ENCODE assay signal across 8 mouse cellular contexts in genomic region chr10:115250235-115251087, GRCm38 (mm10). TPM values are rescaled to one million over a fixed set of nuclear protein-coding genes. Genes with fewer than 3 reads are reported as not detected.
A peak's percentile ranks its signal among the peaks of the same experiment; 100 is the strongest.
DNase-seq lines count a peak whose midpoint lies in the region; ATAC-seq lines count a peak whose summit lies in the region.

No protein-coding gene starts in this region.

- no peaks in the 10 kb centered on the region for H3K9me3 ChIP-seq in embryonic facial prominence, embryonic 10.5 days
- H3K9me3 ChIP-seq in hindbrain, embryonic 13.5 days, result no peaks in the 10 kb centered on the region
- no peaks in the 10 kb centered on the region for H3K9me3 ChIP-seq in liver, embryonic 15.5 days (replicated peaks)
- H3K9me3 ChIP-seq in neural tube, embryonic 12.5 days, result no peaks in the 10 kb centered on the region

- peak overlapping the region; percentile 92 for H3K9ac ChIP-seq in hindbrain, embryonic 13.5 days
- peak overlapping the region; percentile 85 for H3K9ac ChIP-seq in liver, embryonic 15.5 days
- H3K9ac ChIP-seq in neural tube, embryonic 12.5 days, result peak overlapping the region; percentile 81

- WGBS in embryonic facial prominence, embryonic 10.5 days, result 29% methylated on average over 38 of the region's 38 CpGs
- WGBS in hindbrain, embryonic 13.5 days, result 31% methylated on average over 38 of the region's 38 CpGs
- WGBS in liver, embryonic 15.5 days (ENCODE audit: insufficient replicate concordance), result 10% methylated on average over 38 of the region's 38 CpGs
- WGBS in neural tube, embryonic 12.5 days, result 32% methylated on average over 38 of the region's 38 CpGs

- H3K4me2 ChIP-seq in hindbrain, embryonic 13.5 days, result peak overlapping the region; percentile 75
- H3K4me2 ChIP-seq in liver, embryonic 15.5 days, result peak overlapping the region; percentile 89
- H3K4me2 ChIP-seq in neural tube, embryonic 12.5 days (replicated peaks), result peak overlapping the region; percentile 80

- H3K4me1 ChIP-seq in embryonic facial prominence, embryonic 10.5 days, result peaks cover 33% of the 10 kb centered on the region
- H3K4me1 ChIP-seq in hindbrain, embryonic 13.5 days (replicated peaks), result peaks cover 36% of the 10 kb centered on the region
- H3K4me1 ChIP-seq in liver, embryonic 15.5 days (replicated peaks), result peaks cover 57% of the 10 kb centered on the region
- H3K4me1 ChIP-seq in neural tube, embryonic 12.5 days, result peaks cover 11% of the 10 kb centered on the region

- ATAC-seq in hindbrain, embryonic 13.5 days (ENCODE audit: low FRiP score), result peak; percentile 34
- ATAC-seq in liver, embryonic 15.5 days (ENCODE audit: insufficient read depth), result peak; percentile 6; the same call in 1 of the 2 replicates
- ATAC-seq in neural tube, embryonic 12.5 days (ENCODE audit: low FRiP score, low read depth), result no peak; the same call in 1 of the 2 replicates

- no peaks in the 10 kb centered on the region for H3K27me3 ChIP-seq in embryonic facial prominence, embryonic 10.5 days (replicated peaks; ENCODE audit: low read depth, poor library complexity, severe bottlenecking)
- no peaks in the 10 kb centered on the region for H3K27me3 ChIP-seq in hindbrain, embryonic 13.5 days
- no peaks in the 10 kb centered on the region for H3K27me3 ChIP-seq in liver, embryonic 15.5 days
- H3K27me3 ChIP-seq in neural tube, embryonic 12.5 days (replicated peaks), result no peaks in the 10 kb centered on the region

- peak; percentile 60 for DNase-seq in 3T3-L1 (ENCODE audit: low read depth, low spot score)
- DNase-seq in CD4-positive helper T cell, adult 2 months (ENCODE audit: low read depth, low spot score), result peak; percentile 72
- DNase-seq in embryonic facial prominence, embryonic 10.5 days (ENCODE audit: low spot score), result no peak
- DNase-seq in thymus, adult 18-20 months, result no peak
- no peak for DNase-seq in left cerebral cortex, adult 8-10 months (ENCODE audit: low spot score in 2 of 2)

- H3K4me3 ChIP-seq in embryonic facial prominence, embryonic 10.5 days, result peak overlapping the region; percentile 98
- peak overlapping the region; percentile 93 for H3K4me3 ChIP-seq in hindbrain, embryonic 13.5 days
- peak overlapping the region; percentile 87 for H3K4me3 ChIP-seq in liver, embryonic 15.5 days (replicated peaks)
- peak overlapping the region; percentile 92 for H3K4me3 ChIP-seq in neural tube, embryonic 12.5 days

- H3K36me3 ChIP-seq in embryonic facial prominence, embryonic 10.5 days (replicated peaks), result no peaks in the 10 kb centered on the region
- H3K36me3 ChIP-seq in hindbrain, embryonic 13.5 days, result no peaks in the 10 kb centered on the region
- no peaks in the 10 kb centered on the region for H3K36me3 ChIP-seq in liver, embryonic 15.5 days (replicated peaks)
- H3K36me3 ChIP-seq in neural tube, embryonic 12.5 days, result no peaks in the 10 kb centered on the region

- peak overlapping the region; percentile 90 for H3K27ac ChIP-seq in embryonic facial prominence, embryonic 10.5 days (replicated peaks)
- H3K27ac ChIP-seq in hindbrain, embryonic 13.5 days, result 0 out of 2 replicates have a peak overlapping the region, but pooled peaks have one; percentile 37
- peak overlapping the region; percentile 85 for H3K27ac ChIP-seq in liver, embryonic 15.5 days (replicated peaks)
- no peak overlapping the region for H3K27ac ChIP-seq in neural tube, embryonic 12.5 days

RNA-seq across cellular contexts. Expression of gene Tbc1d15, which starts 0.8 kb away (rescaled TPM):
- polyA plus RNA-seq in embryonic facial prominence, embryonic 10.5 days (2016; fragmentation: Nextera tagmentation; extraction: Ambion mirVana), result 52.3 and 57.8 TPM in 2 replicates
- polyA plus RNA-seq in hindbrain, embryonic 13.5 days (2015; fragmentation: Nextera tagmentation; extraction: Ambion mirVana), result 31.6 and 36.7 TPM in 2 replicates
- polyA plus RNA-seq in liver, embryonic 15.5 days (2015; fragmentation: Nextera tagmentation; extraction: Ambion mirVana), result 33.1 and 33.8 TPM in 2 replicates
- polyA plus RNA-seq in neural tube, embryonic 12.5 days (2016; fragmentation: Nextera tagmentation; extraction: Ambion mirVana), result 40.9 and 49.5 TPM in 2 replicates
- total RNA-seq in left cerebral cortex, adult 8-10 months (2022), result 10 to 100 TPM; 47.2 to 71.6 (median 62.2) TPM

Comparison
In these comparisons a context has a peak if more than half of its experiments do, and no peak if none do; other contexts are left out.
1. DNase-seq: peak in 3T3-L1 (single experiment) and CD4-positive helper T cell, adult 2 months (single experiment); none in embryonic facial prominence, embryonic 10.5 days (single experiment), thymus, adult 18-20 months (0 of 2) and left cerebral cortex, adult 8-10 months (0 of 2).
2. Peak in every context shown above with its lines, with median percentiles within 50 percentile points of each other: H3K4me3 ChIP-seq, H3K4me2 ChIP-seq and H3K9ac ChIP-seq.